Mouse (Mus musculus) layer of hippocampus, adult 6 months (tissue): Measurements from ENCODE around the gene Cma1. TPM values are rescaled to one million over a fixed set of nuclear protein-coding genes. Genes with fewer than 3 reads are reported as not detected.

ENCODE experiments used
- long read RNA-seq, 2 experiments: library from polyadenylated mRNA; unstranded; transcript quantifications; one replicate each; pipeline ENCODE4 v2.0.0; 2019 to 2020
- polyA plus RNA-seq: library from polyadenylated mRNA; unstranded; fragments of <200 nt; fragmentation: Nextera tagmentation; gene quantifications from 2 replicates; pipeline ENCODE4 v1.2.3, GENCODE M21; 2021

Gene Cma1
- 0.30 TPM in 1 of 2 replicates, not detected in the other for polyA plus RNA-seq
- long read RNA-seq, experiment 1 = 0 reads
- long read RNA-seq, experiment 2 = 0 reads

GRCm38 (mm10) chr14:55944575-55944974, at the start of gene Cma1:
TSS of gene Cma1 (minus strand) at chr14:55944675.

GRCm38 (mm10) chr14:55950346-55951030, 6.0 kb upstream of the Cma1 start, which contains the start of gene Cma2:
TSS of gene Cma2 (plus strand) at chr14:55950980.

GRCm38 (mm10) chr14:55899701-55900413, 44.6 kb downstream of the Cma1 start, which contains the start of gene Sdr39u1:
TSS of gene Sdr39u1 (minus strand) at chr14:55900293.

Other genes with a start within 250 kb of the Cma1 start
- 0.08 TPM in 1 of 2 replicates, not detected in the other for gene Tgm1, start 230.7 kb downstream of the Cma1 start, polyA plus RNA-seq
- 31.9 and 38.2 TPM in 2 replicates for gene Rabggta, start 222.4 kb downstream of the Cma1 start, polyA plus RNA-seq
- gene Dhrs1, start 199.0 kb downstream of the Cma1 start, polyA plus RNA-seq = 123 and 128 TPM in 2 replicates
- gene Nop9, start 199.0 kb downstream of the Cma1 start, polyA plus RNA-seq = 8.1 and 8.5 TPM in 2 replicates
- gene Cideb, start 186.2 kb downstream of the Cma1 start, polyA plus RNA-seq = 3.9 and 5.8 TPM in 2 replicates
- gene Ltb4r2, start 183.2 kb downstream of the Cma1 start, polyA plus RNA-seq = 0.16 and 0.54 TPM in 2 replicates
- 0.26 TPM in 1 of 2 replicates, not detected in the other for gene Ltb4r1, start 178.7 kb downstream of the Cma1 start, polyA plus RNA-seq
- 1.4 TPM in 2 replicates for gene Adcy4, start 160.6 kb downstream of the Cma1 start, polyA plus RNA-seq
- 0.45 and 0.55 TPM in 2 replicates for gene Ripk3, start 155.8 kb downstream of the Cma1 start, polyA plus RNA-seq
- 0.25 TPM in 1 of 2 replicates, not detected in the other for gene Nfatc4, start 121.5 kb downstream of the Cma1 start, polyA plus RNA-seq
- gene Nynrin, start 90.7 kb downstream of the Cma1 start, polyA plus RNA-seq = 0.49 and 0.88 TPM in 2 replicates
- 0.06 and 0.09 TPM in 2 replicates for gene Cbln3, start 60.3 kb downstream of the Cma1 start, polyA plus RNA-seq
- gene Khnyn, start 59.7 kb downstream of the Cma1 start, polyA plus RNA-seq = 2.3 and 2.4 TPM in 2 replicates
- 160 TPM in 2 replicates for gene Sdr39u1, start 44.4 kb downstream of the Cma1 start, polyA plus RNA-seq
- not detected in 2 replicates for gene Cma2, start 6.3 kb upstream of the Cma1 start, polyA plus RNA-seq
- not detected in 2 replicates for gene Mcpt1, start 73.3 kb upstream of the Cma1 start, polyA plus RNA-seq
- not detected in 2 replicates for gene Mcpt9, start 85.8 kb upstream of the Cma1 start, polyA plus RNA-seq
- not detected in 2 replicates for gene Mcpt2, start 97.4 kb upstream of the Cma1 start, polyA plus RNA-seq
- gene Mcpt4, start 117.6 kb upstream of the Cma1 start, polyA plus RNA-seq = not detected in 2 replicates
- not detected in 2 replicates for gene Mcpt8, start 140.6 kb upstream of the Cma1 start, polyA plus RNA-seq
- gene Ctsg, start 157.9 kb upstream of the Cma1 start, polyA plus RNA-seq = not detected in 2 replicates
- not detected in 2 replicates for gene Gzme, start 175.9 kb upstream of the Cma1 start, polyA plus RNA-seq
- gene Gzmd, start 187.9 kb upstream of the Cma1 start, polyA plus RNA-seq = not detected in 2 replicates
- gene Gzmg, start 214.9 kb upstream of the Cma1 start, polyA plus RNA-seq = not detected in 2 replicates
- gene Gzmn, start 229.9 kb upstream of the Cma1 start, polyA plus RNA-seq = not detected in 2 replicates